Mouse (Mus musculus) cerebellum, adult 2 months (tissue): ENCODE measurements at regions not wholly inside any gene's neighbourhood (a gene's known extent, or its start where the extent isn't known, plus 50 kb on each side); places are given as distances from the start of the nearest gene placed in this dataset.

Source experiments
- CTCF ChIP-seq: fragments of 200-500 bp; IDR thresholded peaks from 2 replicates; pipeline ENCODE4 v1.5.1; 2011; ENCODE audit warnings: low read depth, mild to moderate bottlenecking, control low read depth, low read length, moderate library complexity, borderline replicate concordance; ENCODE audit not compliant: insufficient read depth
- POLR2A ChIP-seq: fragments of 200-500 bp; IDR thresholded peaks from 2 replicates; pipeline ENCODE4 v1.6.1; 2011; ENCODE audit warnings: low read length, control low read depth, borderline replicate concordance; ENCODE audit not compliant: insufficient read depth

DNA sequence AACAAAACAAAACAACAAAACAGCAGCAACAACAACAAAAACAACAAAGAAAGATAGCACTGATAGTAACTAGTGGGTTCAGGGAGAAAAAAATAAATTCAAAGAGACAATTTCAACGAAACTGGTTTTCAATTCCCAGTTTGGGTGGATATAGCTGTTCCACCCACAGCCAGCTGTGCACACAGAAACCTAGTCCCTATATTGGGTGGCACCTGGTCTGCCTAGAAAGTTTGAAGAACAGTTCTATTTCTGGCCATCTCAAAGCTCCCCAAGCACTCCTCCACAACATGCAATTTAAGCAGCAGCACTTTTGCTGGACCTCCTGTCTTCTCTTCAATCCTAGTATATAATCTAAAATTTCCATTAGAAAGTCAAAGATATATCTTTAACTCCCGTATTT lies 95.5 kb upstream of the Grik2 start:
- TF ChIP-seq CTCF (no peak), POLR2A (no peak)
